Mouse (Mus musculus): Measurements from ENCODE around the gene Itk. TPM values are rescaled to one million over a fixed set of nuclear protein-coding genes. Genes with fewer than 3 reads are reported as not detected.

Itk gene
- polyA plus RNA-seq, 1 experiment: not detected

DNA sequence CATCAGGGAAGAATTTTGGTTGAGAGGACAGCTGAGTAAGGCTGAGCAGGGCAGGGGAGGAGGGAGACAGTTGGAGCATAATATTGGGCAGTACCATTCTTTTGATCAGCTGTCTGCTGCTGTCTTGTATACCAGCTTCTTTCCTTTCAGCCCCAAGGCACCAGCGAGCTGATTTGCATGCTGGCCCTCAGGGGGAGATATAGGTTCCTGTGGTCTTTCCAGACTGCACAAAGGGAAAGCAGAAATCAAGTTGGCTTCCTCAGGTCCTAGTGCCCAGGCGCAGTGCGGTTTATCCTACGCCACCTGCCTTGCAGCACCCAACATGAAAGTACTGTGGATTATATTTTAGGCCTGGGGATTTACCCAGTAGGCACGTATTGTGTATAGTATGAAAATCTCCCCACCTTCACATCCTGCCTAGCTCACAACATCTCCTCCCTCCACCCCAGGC, 9.6 kb upstream of the Itk start:
- Histone ChIP-seq H3K4me3 (ENCODE audit: insufficient read depth, low read depth, low read length) (no peak overlapping the region), H3K4me1 (ENCODE audit: control insufficient read depth, insufficient read depth, insufficient read length, low read length) (no peaks in the 10 kb centered on the region)

DNA sequence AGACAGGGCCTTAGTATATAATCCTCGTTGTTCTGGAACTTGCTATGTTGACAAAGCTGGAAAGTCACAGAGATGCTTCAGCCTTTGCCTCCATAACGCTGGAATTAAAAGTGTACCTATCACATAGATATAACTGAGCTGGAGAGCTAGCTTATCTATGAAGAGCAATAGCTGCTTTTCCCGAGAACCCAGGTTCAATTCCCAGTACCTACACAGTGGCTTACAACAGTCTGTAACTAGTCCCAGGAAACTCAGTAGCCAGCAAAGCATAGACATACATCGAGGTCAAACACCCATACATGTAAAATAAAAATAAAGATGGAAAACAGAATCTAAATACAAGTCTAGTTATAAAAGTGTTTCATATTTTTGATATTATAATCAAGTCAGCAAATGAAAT, 9.2 kb upstream of the Itk start:
- H3K27ac ChIP-seq (replicated peaks; ENCODE audit: low read depth, low read length): no peak overlapping the region
- H3K4me1 ChIP-seq (ENCODE audit: control insufficient read depth, insufficient read depth, insufficient read length, low read length): no peaks in the 10 kb centered on the region
- no peak overlapping the region for H3K4me3 ChIP-seq (ENCODE audit: insufficient read depth, low read depth, low read length)

More for the DNA sequence above, 9.6 kb upstream of the Itk start:
- H3K27ac ChIP-seq (replicated peaks; ENCODE audit: low read depth, low read length): no peak overlapping the region

DNA sequence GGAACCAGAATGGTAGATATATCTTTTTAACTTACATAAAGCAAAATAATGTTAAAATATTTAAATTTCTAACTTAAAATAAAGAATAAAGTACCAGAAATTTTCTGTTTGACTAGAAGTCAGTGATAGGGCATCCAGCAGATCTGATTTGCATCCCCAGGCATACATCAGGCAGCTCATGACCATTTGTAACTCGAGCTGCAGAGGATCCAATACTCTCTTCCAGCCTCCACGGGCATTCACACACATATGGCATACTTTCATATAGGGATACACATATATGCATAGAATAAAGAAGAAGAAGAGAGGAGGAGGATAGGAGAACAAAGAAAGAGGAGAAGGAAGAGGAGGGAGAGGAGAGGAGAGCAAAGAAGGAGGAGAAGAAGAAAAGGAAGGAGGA, 8.6 kb upstream of the Itk start:
- H3K4me1 ChIP-seq (ENCODE audit: control insufficient read depth, insufficient read depth, insufficient read length, low read length): no peaks in the 10 kb centered on the region
- H3K27ac ChIP-seq (replicated peaks; ENCODE audit: low read depth, low read length): no peak overlapping the region
- H3K4me3 ChIP-seq (ENCODE audit: insufficient read depth, low read depth, low read length): no peak overlapping the region

DNA sequence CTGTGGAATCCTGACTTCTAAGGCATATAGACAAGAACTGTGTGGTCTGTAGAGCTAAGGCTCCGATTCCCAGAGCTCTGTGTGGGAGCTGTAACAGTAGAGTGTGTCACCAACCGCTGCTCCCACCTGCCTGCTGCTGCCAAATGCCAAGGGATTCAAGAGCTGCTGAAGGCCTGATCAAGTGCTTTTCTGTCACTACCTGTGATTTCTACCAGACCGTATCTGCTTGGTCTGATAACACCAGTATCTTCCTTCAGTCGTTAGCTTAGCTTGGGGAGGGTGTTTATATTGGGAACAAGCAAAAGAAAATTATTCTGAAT, 7.5 kb upstream of the Itk start:
- Histone ChIP-seq H3K4me1 (ENCODE audit: control insufficient read depth, insufficient read depth, insufficient read length, low read length) (no peaks in the 10 kb centered on the region), H3K27ac (replicated peaks; ENCODE audit: low read depth, low read length) (no peak overlapping the region), H3K4me3 (ENCODE audit: insufficient read depth, low read depth, low read length) (no peak overlapping the region)

DNA sequence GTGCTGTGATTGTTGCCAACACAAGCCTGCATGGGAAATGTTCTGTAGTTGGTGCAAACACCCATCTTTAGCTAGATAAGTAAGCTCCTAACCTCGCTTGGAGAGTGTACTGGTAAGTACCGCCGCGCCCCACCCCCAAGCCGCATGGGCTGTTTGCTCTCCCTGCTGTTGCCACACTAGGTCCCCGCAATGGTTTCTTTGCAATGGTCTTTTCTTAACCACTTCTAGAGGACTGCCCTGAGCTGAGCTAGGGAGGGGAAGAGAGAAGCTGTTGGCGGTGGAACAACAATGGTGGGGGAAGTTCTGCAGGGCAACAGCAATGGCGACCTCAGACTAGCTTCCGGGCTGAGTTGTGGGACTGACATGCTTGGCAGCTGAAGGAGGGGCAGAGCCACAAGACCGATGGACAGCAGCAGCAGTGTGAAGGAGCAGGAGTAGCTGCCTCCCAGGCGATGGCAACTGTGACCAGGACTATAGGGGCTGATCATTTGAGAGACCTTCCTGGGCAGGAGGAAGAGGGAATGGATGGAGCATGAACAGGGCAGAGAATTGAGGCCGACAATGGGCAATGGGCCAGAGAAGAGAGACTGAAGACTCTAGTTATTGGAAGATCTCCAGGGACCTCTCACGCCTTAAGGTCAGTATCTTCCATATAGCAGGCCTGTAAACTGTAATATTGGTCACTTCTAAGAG, 7.0 kb upstream of the Itk start, which contains the start of gene Fam71b:
Fam71b (plus strand) TSS at position 393 of the 693 bp plus-strand sequence.
- H3K4me3 ChIP-seq (ENCODE audit: insufficient read depth, low read depth, low read length): no peak within 1 kb of the TSS
- H3K4me1 ChIP-seq (ENCODE audit: control insufficient read depth, insufficient read depth, insufficient read length, low read length): no peaks in the 10 kb centered on the region
- no peak within 1 kb of the TSS for H3K27ac ChIP-seq (replicated peaks; ENCODE audit: low read depth, low read length)

DNA sequence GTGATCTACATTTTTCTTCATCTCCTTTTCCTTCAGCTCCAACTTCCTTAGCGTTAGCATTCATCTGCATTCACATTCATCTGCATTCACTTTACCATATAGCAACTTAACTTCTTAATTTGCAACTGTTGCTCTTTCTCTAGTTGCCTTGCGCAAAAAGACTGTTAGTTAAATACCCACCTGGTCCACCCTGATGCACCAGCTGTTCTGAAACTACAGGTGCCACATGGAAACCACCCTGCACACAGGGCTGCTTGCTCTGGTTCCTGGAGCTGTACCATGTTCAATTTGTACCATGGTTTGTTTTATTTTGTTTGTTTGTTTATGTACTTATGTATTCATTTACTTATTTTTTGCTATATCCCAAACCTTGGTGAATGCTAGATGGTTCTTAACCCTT, 6.4 kb upstream of the Itk start:
- Histone ChIP-seq H3K4me1 (ENCODE audit: control insufficient read depth, insufficient read depth, insufficient read length, low read length) (no peaks in the 10 kb centered on the region), H3K27ac (replicated peaks; ENCODE audit: low read depth, low read length) (no peak overlapping the region), H3K4me3 (ENCODE audit: insufficient read depth, low read depth, low read length) (no peak overlapping the region)

DNA sequence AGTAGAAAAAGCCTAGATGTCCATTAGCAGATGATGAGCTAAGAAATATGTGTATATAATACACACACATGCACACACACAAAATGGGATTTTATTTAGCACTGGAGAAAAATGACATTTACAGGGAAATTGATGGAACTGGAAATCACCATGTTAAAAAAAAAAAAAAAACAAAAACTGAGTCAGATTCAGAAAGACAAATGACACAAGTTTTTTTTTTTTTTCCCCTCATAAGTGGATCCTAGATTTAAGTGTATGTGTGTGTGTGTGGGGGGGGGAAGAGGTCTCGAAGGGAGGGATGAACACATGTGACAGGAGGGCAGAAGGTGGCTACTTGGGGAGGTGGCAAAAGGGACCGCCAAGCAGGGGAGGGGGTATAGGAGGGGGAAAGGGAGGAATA, 5.8 kb upstream of the Itk start:
- Histone ChIP-seq H3K4me3 (ENCODE audit: insufficient read depth, low read depth, low read length) (no peak overlapping the region), H3K27ac (replicated peaks; ENCODE audit: low read depth, low read length) (no peak overlapping the region), H3K4me1 (ENCODE audit: control insufficient read depth, insufficient read depth, insufficient read length, low read length) (no peaks in the 10 kb centered on the region)

DNA sequence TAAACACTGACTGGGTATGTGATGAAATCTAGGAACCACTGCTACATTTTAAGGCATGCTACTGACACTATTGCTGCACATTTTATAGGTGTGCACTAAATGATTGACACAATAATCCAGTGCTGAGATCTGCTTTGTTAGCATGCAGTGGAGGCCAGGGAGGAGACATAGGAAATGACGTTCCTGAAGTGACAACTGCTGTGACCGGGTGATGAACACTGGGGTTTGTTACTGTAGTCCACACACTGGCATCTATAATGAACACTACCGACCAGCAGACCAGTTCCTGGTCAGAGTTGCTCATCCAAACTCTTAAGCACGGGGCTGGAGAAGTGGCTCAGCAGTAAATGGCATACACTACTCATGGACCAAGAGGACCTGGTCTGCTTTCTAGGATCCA, 4.1 kb upstream of the Itk start:
- H3K4me1 ChIP-seq (ENCODE audit: control insufficient read depth, insufficient read depth, insufficient read length, low read length): no peaks in the 10 kb centered on the region
- H3K4me3 ChIP-seq (ENCODE audit: insufficient read depth, low read depth, low read length): no peak overlapping the region
- no peak overlapping the region for H3K27ac ChIP-seq (replicated peaks; ENCODE audit: low read depth, low read length)

DNA sequence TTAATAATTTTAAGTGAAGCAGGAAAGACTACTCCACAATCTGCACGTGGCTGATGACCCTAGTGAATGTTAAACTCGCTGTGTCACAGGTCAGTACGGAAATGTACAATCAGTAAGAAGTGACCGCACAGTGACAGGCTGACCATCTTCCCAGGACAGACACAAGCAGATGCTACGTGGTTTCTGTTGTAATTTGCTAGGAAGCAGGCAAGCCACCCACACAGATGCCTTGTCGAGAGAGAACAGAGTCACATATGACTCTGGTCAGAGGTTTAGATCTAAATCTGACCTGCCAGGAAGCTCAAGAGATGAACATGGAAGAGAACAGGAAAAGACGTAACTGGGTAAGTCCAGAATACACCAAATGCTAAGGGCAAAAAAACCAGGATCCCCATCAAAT, 3.6 kb upstream of the Itk start:
- H3K27ac ChIP-seq (replicated peaks; ENCODE audit: low read depth, low read length): no peak overlapping the region
- H3K4me1 ChIP-seq (ENCODE audit: control insufficient read depth, insufficient read depth, insufficient read length, low read length): no peaks in the 10 kb centered on the region
- H3K4me3 ChIP-seq (ENCODE audit: insufficient read depth, low read depth, low read length): no peak overlapping the region

DNA sequence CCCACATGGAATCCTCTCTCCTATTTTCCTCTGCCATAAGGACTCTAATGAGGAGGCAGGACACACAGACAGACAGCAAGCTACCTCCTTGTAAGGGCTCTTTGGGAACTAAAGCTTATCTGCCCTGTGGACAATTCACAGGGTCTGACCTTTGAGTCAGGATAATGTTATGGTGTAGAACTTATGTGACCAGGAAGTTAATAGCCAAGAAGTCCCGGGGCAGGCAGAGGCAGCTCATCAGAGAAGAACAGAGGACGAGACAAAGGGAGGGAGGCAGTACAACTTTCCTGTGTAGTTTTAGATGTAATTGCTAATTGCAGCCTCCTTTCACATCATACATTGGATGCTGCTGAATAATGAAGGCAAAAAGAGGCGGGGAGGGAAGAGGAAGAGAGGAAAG, 1.3 kb upstream of the Itk start:
- H3K4me3 ChIP-seq (ENCODE audit: insufficient read depth, low read depth, low read length): no peak overlapping the region
- H3K27ac ChIP-seq (replicated peaks; ENCODE audit: low read depth, low read length): no peak overlapping the region
- no peaks in the 10 kb centered on the region for H3K4me1 ChIP-seq (ENCODE audit: control insufficient read depth, insufficient read depth, insufficient read length, low read length)

DNA sequence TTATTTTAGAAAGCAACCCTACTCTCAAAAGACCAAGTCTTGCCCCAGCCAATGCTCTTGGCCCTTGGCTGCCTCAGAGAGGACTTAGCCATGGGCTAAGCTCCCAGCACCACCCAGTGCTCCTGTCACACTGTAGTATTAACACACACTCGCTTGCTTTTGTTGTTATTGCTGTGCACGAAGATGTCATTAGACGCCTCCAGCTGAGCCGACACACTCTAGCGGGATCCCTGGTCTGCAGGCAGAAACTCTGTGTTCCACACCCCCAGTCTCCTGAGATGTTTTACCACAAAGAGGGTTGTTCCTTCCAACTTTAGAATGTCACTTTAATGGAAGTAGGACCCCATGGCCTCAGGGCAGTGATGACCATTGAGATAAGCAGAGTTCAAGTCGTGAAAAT, 877 bp downstream of the Itk start:
- Histone ChIP-seq H3K4me3 (ENCODE audit: insufficient read depth, low read depth, low read length) (no peak overlapping the region), H3K4me1 (ENCODE audit: control insufficient read depth, insufficient read depth, insufficient read length, low read length) (no peaks in the 10 kb centered on the region), H3K27ac (replicated peaks; ENCODE audit: low read depth, low read length) (no peak overlapping the region)

DNA sequence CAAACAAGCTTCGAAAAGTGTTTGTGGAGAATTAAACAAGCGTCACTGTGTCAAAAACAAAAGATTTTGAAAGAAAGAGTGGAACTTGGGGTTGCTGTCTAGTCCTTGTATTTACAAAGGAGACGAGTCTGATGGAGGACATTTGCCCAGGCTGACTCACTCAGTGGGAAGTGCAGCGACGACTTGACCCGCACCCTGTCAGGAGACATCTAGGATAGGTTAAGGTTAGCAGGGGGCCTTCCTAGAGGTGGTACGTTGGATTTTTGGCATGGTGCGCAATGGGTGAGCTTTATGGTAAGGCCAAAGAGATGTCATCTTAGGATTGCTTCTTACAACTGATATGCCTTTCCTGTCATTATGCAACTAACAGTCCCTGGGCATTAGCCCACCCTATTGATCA, 2.3 kb downstream of the Itk start:
- no peak overlapping the region for H3K27ac ChIP-seq (replicated peaks; ENCODE audit: low read depth, low read length)
- H3K4me1 ChIP-seq (ENCODE audit: control insufficient read depth, insufficient read depth, insufficient read length, low read length): no peaks in the 10 kb centered on the region
- no peak overlapping the region for H3K4me3 ChIP-seq (ENCODE audit: insufficient read depth, low read depth, low read length)

DNA sequence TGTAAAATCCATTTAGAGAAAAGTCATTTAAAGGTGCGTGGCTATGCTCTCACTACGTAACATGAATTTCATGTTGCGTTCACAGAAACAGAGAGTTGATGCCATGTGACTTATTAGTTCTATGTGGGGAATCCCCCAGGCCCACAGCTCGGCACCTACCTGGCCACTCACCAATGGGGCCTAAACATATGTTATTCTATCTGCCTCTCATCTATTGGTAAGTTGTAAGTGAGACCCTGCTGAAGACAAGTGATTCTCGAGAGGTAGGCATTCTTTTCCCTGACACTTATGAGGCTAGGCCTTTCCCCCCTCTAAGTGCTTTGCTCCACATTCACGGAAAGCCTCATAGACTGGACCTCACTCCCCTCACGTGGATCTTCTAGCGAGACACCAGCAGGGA, 2.8 kb downstream of the Itk start:
- no peak overlapping the region for H3K27ac ChIP-seq (replicated peaks; ENCODE audit: low read depth, low read length)
- H3K4me3 ChIP-seq (ENCODE audit: insufficient read depth, low read depth, low read length): no peak overlapping the region
- no peaks in the 10 kb centered on the region for H3K4me1 ChIP-seq (ENCODE audit: control insufficient read depth, insufficient read depth, insufficient read length, low read length)

DNA sequence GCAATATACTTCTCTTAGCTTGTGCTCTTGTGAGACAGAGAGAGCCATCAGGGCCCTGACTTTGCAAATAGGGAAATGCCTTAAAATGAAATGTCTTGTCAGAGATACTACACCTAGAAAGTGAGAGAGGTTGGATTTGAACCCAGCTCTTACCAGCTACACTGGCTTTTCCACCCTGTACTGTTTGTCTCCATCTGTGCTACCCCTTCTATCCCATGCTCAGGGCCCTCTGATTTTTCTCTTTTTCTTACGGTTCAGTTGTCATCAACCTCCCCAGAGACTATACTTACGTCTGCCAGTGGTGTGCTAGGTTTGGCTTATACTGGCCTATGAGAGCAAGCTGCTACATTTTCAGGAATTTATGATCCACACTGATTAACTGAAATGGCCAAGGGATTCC, 4.4 kb downstream of the Itk start:
- H3K4me1 ChIP-seq (ENCODE audit: control insufficient read depth, insufficient read depth, insufficient read length, low read length): no peaks in the 10 kb centered on the region
- no peak overlapping the region for H3K27ac ChIP-seq (replicated peaks; ENCODE audit: low read depth, low read length)
- no peak overlapping the region for H3K4me3 ChIP-seq (ENCODE audit: insufficient read depth, low read depth, low read length)

DNA sequence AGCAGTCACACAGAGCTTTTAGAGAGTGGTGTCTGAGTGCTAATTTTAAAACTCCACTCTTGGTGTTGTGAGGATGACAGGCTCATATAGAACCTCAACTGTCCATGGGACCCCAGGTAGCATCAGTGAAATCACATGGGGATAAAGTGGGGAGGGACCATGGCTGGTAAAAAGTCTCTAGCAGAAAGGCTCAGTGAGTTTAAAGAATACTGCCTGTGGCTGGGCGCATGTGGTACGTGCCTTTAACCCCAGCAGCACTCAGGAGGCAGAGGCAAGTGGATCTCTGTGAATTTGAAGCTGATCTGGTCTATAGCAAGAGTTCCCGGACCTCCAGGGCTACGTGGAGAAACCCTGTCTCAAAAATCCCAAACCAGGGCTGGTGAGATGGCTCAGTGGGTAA, 6.8 kb downstream of the Itk start:
- no peaks in the 10 kb centered on the region for H3K4me1 ChIP-seq (ENCODE audit: control insufficient read depth, insufficient read depth, insufficient read length, low read length)
- no peak overlapping the region for H3K27ac ChIP-seq (replicated peaks; ENCODE audit: low read depth, low read length)
- no peak overlapping the region for H3K4me3 ChIP-seq (ENCODE audit: insufficient read depth, low read depth, low read length)

DNA sequence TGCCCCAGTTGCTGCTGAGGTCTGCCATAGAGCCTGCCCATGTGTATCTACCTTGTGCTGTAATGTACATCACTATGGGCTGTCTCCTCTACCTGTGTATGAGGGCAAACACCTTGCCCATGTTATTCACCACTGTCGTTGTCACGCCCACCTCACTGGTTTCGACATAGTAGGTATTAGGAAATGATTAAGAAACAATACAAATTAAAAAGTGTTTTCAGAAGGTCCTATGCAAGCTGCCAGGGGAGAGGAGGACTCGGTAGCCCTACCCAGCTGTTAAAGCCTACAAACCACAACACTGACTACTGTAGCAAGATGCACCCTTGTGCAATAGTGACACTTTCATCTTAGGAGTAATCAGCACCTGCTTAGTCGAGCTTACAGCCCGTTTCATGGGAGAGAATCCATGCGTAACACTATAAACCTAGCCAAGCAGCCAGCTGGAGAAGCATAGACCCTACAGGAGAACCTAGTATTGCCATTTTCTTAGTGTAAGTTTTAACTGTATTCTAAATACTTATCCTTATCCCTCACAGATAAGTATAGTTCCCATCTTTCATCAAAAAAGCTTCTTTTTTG, 9.1 kb downstream of the Itk start:
- H3K4me3 ChIP-seq (ENCODE audit: insufficient read depth, low read depth, low read length): no peak overlapping the region
- no peaks in the 10 kb centered on the region for H3K4me1 ChIP-seq (ENCODE audit: control insufficient read depth, insufficient read depth, insufficient read length, low read length)
- H3K27ac ChIP-seq (replicated peaks; ENCODE audit: low read depth, low read length): no peak overlapping the region

Measured in brown adipose tissue, adult 24 weeks (tissue).